Mouse (Mus musculus) intestine, embryonic 14.5 days (tissue): ENCODE measurements at regions not wholly inside any gene's neighbourhood (a gene's known extent, or its start where the extent isn't known, plus 50 kb on each side); places are given as distances from the start of the nearest gene placed in this dataset.
"Not testable (repeated sequence)": the region's sequence is repeated elsewhere in the genome, so short reads cannot be mapped to it uniquely, and the experiment has no call there.

Experiments
- ATAC-seq: fragments of 200-750 bp; cut with Nextera tagmentation; replicated peaks from 2 replicates; pipeline ENCODE4 v1.8.0; 2017; ENCODE audit warnings: low read depth, moderate number of reproducible peaks, moderate TSS enrichment, moderate library complexity; ENCODE audit not compliant: low FRiP score, low TSS enrichment
- DNase-seq: peaks from one replicate; pipeline ENCODE4 v3.0.0-alpha.2; 2018; ENCODE audit warnings: low spot score
- H3K27ac ChIP-seq: fragments of 300-500 bp; sonication (generic); 2 replicates; pipeline ENCODE4 v1.5.1; 2014; ENCODE audit warnings: low read depth, mild to moderate bottlenecking, control low read depth
- H3K27me3 ChIP-seq: fragments of 300-500 bp; sonication (generic); replicated peaks from 2 replicates; pipeline ENCODE4 v1.6.1; 2014; ENCODE audit warnings: low read length, control low read depth; ENCODE audit not compliant: control insufficient read depth, insufficient read depth
- H3K36me3 ChIP-seq: fragments of 300-500 bp; sonication (generic); 2 replicates; pipeline ENCODE4 v1.6.1; 2014; ENCODE audit warnings: low read length, control low read depth; ENCODE audit not compliant: control insufficient read depth, insufficient read depth
- H3K4me1 ChIP-seq: fragments of 300-500 bp; sonication (generic); replicated peaks from 2 replicates; pipeline ENCODE4 v1.6.1; 2014; ENCODE audit warnings: low read length, control low read depth, mixed read lengths; ENCODE audit not compliant: control insufficient read depth, insufficient read depth
- H3K4me2 ChIP-seq: fragments of 300-500 bp; sonication (generic); 2 replicates; pipeline ENCODE4 v1.6.1; 2014; ENCODE audit warnings: low read length
- H3K4me3 ChIP-seq: fragments of 300-500 bp; sonication (generic); 2 replicates; pipeline ENCODE4 v1.5.1; 2014; ENCODE audit warnings: low read depth, low read length, control low read depth, mixed read lengths
- H3K9ac ChIP-seq: fragments of 300-500 bp; sonication (generic); 2 replicates; pipeline ENCODE4 v1.6.1; 2014; ENCODE audit warnings: mild to moderate bottlenecking, low read length
- H3K9me3 ChIP-seq: fragments of 300-500 bp; sonication (generic); 2 replicates; pipeline ENCODE4 v1.6.1; 2016; ENCODE audit warnings: low read length, control low read depth; ENCODE audit not compliant: control insufficient read depth
- WGBS: fragments of 180-500 bp; shearing (Covaris S2); extraction: QIAGEN DNeasy Blood & Tissue Kit; methylation state at CpG from one replicate; pipeline ENCODE4 v1.1.7; 2014; 5-methylcytosine and 5-hydroxymethylcytosine counted together

DNA sequence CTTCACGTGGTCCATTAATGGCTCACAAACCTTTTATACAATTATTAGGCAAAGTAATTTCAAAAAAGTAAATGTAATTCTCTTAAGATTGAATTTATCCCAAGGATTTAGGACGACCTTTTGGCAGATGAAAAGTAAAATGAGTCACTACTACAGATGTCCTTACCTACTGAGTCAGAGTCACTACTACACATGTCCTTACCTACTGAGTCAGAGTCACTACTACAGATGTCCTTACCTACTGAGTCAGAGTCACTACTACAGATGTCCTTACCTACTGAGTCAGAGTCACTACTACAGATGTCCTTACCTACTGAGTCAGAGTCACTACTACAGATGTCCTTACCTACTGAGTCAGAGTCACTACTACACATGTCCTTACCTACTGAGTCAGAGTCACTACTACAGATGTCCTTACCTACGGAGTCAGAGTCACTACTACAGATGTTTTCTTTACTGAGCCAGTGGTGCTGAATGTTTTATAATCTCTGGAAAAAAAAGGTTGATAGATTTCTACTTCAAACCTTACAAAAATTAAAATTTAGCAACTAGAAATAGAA lies 169.4 kb upstream of the Akr1e1 start:
- not testable (repeated sequence) for H3K9ac ChIP-seq, H3K36me3 ChIP-seq, ATAC-seq, H3K4me3 ChIP-seq, H3K4me2 ChIP-seq, H3K27me3 ChIP-seq, H3K9me3 ChIP-seq, H3K27ac ChIP-seq, DNase-seq, H3K4me1 ChIP-seq
- 83% methylated on average over 3 of the region's 3 CpGs for WGBS

DNA sequence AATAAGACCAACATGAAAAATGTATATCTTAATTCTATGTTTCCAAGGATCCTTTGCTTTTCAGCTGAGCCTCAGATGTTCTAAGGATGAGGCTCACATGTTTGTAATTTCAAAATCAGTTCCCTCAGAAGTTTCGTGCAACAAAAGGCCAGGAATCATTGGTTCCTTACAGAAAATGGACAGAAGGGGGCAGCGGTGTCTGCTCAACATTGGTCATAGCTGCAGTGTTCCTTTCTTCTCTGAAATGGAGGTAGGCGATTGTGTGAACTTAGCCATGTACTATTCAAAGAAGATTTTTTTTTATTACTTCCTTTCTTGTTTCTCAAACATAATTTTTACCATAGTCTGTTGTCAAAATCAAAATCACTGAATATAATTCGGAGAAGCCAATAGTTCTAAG lies 167.9 kb upstream of the Akr1e1 start:
- no peak overlapping the region for H3K9ac ChIP-seq
- no peak overlapping the region for H3K27ac ChIP-seq
- WGBS, result 31% methylated on average over 4 of the region's 4 CpGs
- no peak overlapping the region for H3K4me3 ChIP-seq
- no peaks in the 10 kb centered on the region for H3K27me3 ChIP-seq
- H3K9me3 ChIP-seq, result no peaks in the 10 kb centered on the region
- no peak overlapping the region for H3K4me2 ChIP-seq
- peak; percentile 57 for DNase-seq
- no peaks in the 10 kb centered on the region for H3K36me3 ChIP-seq
- ATAC-seq, result no peak
- no peaks in the 10 kb centered on the region for H3K4me1 ChIP-seq

DNA sequence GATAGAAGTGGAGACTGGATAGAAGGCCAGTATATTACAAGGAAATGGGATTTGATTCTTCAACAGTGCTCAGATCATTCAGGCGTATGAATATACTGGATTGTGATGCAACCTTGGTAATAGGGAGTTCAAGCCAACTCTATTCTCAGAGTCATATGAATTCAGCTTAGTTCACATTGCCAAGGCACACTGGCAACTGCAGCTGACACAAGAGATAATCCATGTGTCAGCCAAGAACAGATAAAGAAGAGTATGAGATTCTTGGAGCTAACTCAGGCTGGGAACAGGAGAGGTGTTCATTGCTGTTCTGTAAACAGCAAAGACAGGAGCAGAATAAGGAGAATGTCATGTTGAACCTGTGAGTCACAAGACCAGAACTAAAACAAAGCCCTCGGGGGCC lies 163.3 kb upstream of the Akr1e1 start:
- Histone ChIP-seq H3K27ac (no peak overlapping the region), H3K9ac (no peak overlapping the region), H3K36me3 (no peaks in the 10 kb centered on the region), H3K4me3 (no peak overlapping the region), H3K9me3 (no peaks in the 10 kb centered on the region), H3K4me1 (no peaks in the 10 kb centered on the region), H3K27me3 (no peaks in the 10 kb centered on the region), H3K4me2 (no peak overlapping the region)
- DNase-seq (no peak), ATAC-seq (no peak)
- WGBS, result 89% methylated on average over 2 of the region's 2 CpGs

DNA sequence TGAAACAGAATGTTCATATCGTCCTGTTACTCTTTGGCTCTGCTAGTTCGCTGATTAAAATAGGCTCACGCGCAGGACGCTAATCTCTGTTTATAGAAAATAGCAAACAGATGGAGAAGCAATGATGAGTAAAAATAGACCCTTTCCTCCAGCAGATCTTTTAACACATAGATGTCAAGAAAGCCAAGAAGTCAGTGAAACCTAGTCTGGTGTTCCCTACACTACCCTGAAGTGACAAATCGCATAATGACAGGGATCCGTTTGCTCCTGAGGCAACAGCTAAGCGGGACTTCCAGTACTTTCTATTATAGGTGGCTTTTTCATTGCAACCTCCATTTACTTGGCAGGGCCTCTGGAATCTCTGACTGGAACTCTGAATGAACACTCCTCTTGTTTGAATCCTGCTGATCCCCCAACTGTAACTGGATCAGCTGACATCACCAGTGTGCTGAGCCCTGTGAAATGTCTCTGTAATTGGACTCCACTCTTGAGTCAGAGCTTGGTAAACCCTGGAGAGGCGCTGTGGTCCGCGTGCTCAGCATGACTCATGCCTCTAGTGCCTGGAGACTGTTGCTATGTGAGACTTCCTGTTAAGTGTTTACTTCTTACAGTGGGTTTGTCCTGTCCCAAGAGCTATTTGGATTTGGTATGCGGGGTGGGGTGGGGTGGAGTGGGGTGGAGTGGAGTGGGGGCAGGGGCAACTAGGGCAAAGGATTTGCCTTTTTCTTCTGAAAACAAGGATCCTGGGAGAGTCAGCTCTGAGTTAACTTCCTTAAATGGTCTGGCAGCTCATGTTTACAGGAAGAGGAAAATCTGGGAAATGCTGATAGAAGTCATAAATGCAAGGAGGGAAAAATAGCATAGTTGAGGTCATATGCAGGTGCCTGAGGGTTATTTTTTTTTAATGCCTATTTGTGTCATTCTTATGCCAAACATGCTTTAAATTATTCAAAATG lies 162.4 kb upstream of the Akr1e1 start:
- DNase-seq, result peak; percentile 72
- WGBS, result 20% methylated on average over 12 of the region's 12 CpGs
- H3K9ac ChIP-seq, result no peak overlapping the region

DNA sequence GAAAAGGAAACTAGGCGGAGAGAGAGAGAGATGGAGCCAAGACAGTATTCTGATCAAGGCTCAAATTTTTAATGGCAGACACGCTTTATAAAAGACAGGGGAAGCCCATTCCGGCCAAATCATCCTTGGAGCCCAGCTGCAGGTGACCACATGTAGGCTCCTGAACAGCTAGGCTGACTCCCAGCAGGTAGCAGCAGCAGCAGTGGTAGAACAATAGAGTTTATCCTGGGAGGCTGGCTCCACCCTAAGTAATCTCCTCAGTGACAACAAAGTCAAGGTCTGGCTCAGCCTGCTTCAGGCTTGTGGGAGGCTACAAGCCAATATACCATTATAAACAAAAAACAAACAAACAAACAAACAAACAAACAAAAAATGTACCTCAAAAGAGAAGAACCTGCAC lies 151.0 kb upstream of the Akr1e1 start:
- Histone ChIP-seq H3K9me3 (no peaks in the 10 kb centered on the region), H3K36me3 (no peaks in the 10 kb centered on the region), H3K9ac (no peak overlapping the region), H3K27me3 (no peaks in the 10 kb centered on the region), H3K4me3 (no peak overlapping the region), H3K4me2 (no peak overlapping the region), H3K4me1 (no peaks in the 10 kb centered on the region), H3K27ac (no peak overlapping the region)
- DNase-seq (no peak), ATAC-seq (no peak)
- 66% methylated on average over 3 of the region's 3 CpGs for WGBS

More for the DNA sequence above, 162.4 kb upstream of the Akr1e1 start:
- H3K4me3 ChIP-seq, result 0 out of 2 replicates have a peak overlapping the region, but pooled peaks have one; percentile 6
- H3K4me1 ChIP-seq, result no peaks in the 10 kb centered on the region
- H3K36me3 ChIP-seq, result no peaks in the 10 kb centered on the region
- H3K4me2 ChIP-seq, result peak overlapping the region; percentile 35
- peak; percentile 100 for ATAC-seq
- no peaks in the 10 kb centered on the region for H3K27me3 ChIP-seq
- no peaks in the 10 kb centered on the region for H3K9me3 ChIP-seq
- H3K27ac ChIP-seq, result peak overlapping the region; percentile 77

DNA sequence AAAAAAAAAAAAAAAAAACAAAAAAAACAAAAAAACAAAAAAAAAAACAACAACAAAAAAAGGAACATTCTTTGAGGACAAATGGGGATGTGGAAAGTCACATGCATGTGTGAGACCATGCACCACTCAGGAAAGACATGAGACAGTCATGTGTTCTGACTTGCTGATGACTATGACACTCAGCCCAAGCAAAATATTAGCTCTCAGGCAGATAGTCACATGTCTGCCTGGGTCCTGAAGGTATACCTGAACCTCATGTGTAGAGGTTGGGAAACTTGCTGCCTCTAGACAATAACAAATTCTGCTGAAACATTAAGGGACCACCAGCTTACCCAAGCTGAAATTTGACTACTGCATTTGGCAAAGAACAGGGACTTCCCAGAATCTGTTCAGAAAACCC lies 147.6 kb upstream of the Akr1e1 start:
- Histone ChIP-seq H3K4me3 (no peak overlapping the region), H3K9me3 (no peaks in the 10 kb centered on the region), H3K27me3 (no peaks in the 10 kb centered on the region), H3K4me2 (no peak overlapping the region), H3K36me3 (no peaks in the 10 kb centered on the region), H3K4me1 (no peaks in the 10 kb centered on the region), H3K9ac (no peak overlapping the region), H3K27ac (no peak overlapping the region)
- ATAC-seq (no peak), DNase-seq (no peak)

DNA sequence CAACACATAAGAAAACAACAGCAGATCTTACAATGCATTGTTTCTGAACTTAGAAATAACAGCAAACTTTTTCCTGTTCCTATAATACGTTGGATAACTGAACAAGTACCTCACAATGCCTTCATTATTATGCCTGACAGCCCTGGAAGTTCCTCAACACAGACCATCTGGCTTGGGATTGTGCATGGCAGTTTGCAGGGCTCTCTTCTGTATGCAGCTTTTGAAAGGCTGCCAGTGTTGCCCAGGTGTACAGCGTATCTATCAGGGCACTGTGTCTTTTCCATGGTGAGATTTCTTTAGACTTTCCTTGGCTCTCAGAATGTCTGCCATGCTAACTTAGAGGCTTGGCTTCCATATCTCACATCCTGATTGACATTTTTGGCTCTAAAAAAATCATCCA lies 134.0 kb upstream of the Akr1e1 start:
- H3K27me3 ChIP-seq, result no peaks in the 10 kb centered on the region
- H3K4me1 ChIP-seq, result no peaks in the 10 kb centered on the region
- H3K4me3 ChIP-seq, result no peak overlapping the region
- no peak overlapping the region for H3K4me2 ChIP-seq
- WGBS, result 68% methylated on average over 2 of the region's 2 CpGs
- H3K9me3 ChIP-seq, result no peaks in the 10 kb centered on the region
- H3K27ac ChIP-seq, result no peak overlapping the region
- no peak overlapping the region for H3K9ac ChIP-seq
- no peaks in the 10 kb centered on the region for H3K36me3 ChIP-seq
- DNase-seq (no peak), ATAC-seq (no peak)

DNA sequence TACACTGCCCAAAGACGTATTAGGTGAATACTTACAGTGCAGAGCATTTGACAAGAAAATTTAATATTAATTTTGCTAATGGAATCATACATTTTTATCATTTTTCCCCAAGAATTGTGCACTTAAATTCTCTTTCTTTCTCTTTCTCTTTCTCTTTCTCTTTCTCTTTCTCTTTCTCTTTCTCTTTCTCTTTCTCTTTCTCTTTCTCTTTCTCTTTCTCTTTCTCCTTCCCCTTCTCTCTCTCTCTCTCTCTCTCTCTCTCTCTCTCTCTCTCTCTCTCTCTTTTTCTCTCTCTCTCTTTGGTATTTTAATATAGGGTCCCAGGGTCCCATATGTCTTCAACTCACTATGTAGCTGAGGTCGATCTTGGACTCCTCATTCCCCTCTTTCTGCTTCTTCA lies 107.3 kb upstream of the Akr1e1 start:
- H3K36me3 ChIP-seq, H3K4me2 ChIP-seq, H3K27me3 ChIP-seq, ATAC-seq, H3K27ac ChIP-seq, DNase-seq, H3K9me3 ChIP-seq, H3K9ac ChIP-seq, H3K4me3 ChIP-seq, H3K4me1 ChIP-seq: not testable (repeated sequence)
- 74% methylated on average over 2 of the region's 2 CpGs for WGBS

DNA sequence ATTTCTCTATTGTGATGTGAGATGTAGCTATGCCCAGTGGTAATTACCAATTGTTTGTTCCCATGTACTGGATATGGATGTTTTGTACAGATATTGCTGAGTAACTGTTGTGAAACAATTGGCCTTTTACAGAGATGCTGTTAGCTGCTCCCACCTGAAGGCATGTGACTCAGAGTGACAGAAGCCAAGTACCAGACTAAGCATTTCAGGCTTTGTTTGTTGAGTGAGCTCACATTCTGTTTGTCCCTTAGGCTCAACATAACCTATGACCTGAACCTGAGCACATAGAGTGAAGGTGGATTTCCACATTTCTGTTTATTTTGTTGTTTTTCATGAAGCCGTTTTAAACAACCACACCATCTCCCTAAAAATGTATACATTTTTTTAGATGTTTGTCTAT lies 105.8 kb upstream of the Akr1e1 start:
- ATAC-seq, result no peak
- no peaks in the 10 kb centered on the region for H3K36me3 ChIP-seq
- no peaks in the 10 kb centered on the region for H3K9me3 ChIP-seq
- no peak overlapping the region for H3K4me2 ChIP-seq
- no peaks in the 10 kb centered on the region for H3K27me3 ChIP-seq
- no peaks in the 10 kb centered on the region for H3K4me1 ChIP-seq
- H3K27ac ChIP-seq, result no peak overlapping the region
- WGBS, result 88% methylated on average over 1 of the region's 1 CpGs
- H3K4me3 ChIP-seq, result no peak overlapping the region
- H3K9ac ChIP-seq, result no peak overlapping the region
- no peak for DNase-seq
